Mouse (Mus musculus) adrenal gland, adult 8-10 months (tissue): ENCODE data around the gene Il11. TPM values are rescaled to one million over a fixed set of nuclear protein-coding genes. Genes with fewer than 3 reads are reported as not detected.

Experiments
- DNase-seq: peaks from one replicate; pipeline ENCODE4 v3.0.0; 2022
- total RNA-seq, 4 experiments: library from RNA; stranded (reverse); gene quantifications; 2 replicates each; pipeline ENCODE4 v1.2.4; 2022

Il11 gene
- total RNA-seq, 4 experiments from 2014 or later: 0.28 to 0.37 (median 0.32) TPM

DNA sequence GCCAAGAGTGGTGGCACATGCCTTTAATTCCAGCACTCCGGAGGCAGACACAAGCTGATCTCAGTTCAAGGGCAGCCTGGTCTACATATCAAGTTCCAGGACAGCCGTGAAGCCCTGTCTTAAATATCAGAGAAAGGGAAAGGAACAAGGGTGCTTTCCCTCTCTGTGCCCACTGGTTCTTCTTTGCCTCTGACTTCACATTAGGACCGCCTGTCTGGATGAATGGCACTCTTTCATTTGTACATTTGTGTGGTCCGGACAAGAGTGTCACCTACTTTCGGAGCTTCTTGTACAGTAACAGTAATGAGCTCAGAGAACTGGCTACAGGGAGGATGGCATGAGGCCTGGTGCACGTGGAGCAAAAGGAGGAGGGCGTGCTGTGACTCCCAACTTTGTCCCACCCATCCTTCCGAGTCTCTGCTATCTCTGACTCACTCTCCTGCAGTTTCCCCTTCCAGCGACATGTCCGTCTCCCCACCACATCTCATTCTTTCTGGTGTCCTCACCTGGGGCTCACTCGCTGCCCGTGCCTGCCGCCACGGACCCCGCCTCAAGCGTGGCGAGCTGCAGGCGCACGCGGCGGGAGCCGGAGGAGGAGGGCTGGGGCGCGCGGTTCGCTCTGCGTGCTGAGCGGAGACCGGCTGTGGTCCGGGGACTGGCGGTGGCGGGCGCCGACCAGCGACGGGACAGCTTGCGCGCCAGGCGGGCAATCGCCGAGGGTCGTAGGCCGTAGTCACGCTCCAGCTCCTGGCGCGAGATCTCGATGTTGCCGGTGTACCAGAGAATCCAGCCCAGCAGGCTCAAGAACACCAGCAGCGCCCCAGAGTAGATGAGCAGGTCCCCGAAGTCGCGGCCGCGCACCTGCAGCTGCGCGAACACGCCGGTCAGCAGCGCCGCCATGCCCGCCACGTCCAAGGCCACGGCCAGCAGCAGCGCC is 6.1 kb upstream of the Il11 start:
- peak; percentile 50 for DNase-seq

DNA sequence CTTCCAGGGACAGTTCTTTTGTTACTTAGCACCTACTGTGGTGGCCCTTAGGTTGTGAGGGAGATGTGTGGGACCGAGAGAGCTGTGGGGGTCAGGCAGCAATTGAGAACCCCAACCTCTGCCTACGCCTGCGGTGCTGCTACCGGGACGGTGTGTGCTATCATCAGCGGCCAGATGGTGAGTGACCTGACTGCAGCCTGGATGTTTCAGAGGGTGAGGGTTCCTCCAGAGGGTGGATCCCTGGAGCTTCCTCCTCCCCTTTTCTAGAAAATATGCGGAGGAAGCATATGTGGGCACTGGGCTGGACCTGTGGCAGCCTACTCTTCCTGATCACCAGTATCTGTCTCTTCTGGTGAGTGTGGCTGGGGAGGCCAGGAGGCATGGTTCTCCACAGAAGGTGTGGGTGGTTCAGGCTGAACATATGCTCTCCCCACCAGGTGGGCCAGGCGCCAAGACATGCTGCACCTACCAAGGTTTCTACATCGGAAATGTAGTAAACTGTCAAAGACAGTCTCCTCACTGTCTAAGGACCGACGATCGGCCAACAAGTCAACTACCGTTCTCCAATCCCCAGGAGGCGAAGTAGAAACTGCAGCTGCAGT is 1.1 kb upstream of the Il11 start:
- DNase-seq: no peak

DNA sequence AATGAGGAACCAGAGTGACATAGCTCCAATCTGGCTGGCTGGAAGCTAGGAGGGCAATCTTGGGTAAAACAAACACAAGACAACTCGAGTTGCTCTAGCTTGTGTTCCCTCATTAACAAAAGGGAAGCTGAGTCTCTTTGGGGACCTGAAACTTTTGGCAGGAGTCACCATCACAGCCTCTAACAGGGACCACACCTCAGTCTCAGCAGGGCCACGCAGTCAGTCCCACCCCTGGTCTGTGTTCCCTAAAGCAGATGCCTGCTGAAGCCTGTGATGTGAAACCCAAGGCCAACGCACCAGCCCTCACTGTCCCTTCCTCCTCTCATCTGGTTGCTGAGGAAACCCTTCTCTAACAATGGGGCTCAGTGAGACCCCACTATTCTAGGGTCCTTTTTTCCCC is 529 bp downstream of the Il11 start:
- DNase-seq: no peak

DNA sequence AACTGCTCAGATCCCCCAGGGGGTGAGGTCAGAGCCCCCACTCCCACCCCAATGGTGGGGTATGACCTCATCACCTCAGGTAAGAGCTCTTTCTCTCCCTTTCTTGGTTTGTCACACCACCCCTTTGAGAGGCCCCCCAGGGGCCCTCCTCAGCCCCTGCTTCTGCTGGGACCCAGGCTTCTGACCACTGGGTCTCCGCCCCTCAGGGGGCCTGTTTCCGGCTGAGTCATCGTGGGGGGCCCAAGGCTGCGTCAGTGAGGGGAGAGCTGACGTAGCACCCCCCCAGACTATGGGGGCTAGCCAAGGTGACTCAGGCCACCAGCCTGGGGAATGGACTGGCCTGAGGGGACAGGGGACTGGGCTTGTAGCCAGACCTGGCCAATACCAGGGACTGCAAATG is 2.7 kb downstream of the Il11 start:
- no peak for DNase-seq

DNA sequence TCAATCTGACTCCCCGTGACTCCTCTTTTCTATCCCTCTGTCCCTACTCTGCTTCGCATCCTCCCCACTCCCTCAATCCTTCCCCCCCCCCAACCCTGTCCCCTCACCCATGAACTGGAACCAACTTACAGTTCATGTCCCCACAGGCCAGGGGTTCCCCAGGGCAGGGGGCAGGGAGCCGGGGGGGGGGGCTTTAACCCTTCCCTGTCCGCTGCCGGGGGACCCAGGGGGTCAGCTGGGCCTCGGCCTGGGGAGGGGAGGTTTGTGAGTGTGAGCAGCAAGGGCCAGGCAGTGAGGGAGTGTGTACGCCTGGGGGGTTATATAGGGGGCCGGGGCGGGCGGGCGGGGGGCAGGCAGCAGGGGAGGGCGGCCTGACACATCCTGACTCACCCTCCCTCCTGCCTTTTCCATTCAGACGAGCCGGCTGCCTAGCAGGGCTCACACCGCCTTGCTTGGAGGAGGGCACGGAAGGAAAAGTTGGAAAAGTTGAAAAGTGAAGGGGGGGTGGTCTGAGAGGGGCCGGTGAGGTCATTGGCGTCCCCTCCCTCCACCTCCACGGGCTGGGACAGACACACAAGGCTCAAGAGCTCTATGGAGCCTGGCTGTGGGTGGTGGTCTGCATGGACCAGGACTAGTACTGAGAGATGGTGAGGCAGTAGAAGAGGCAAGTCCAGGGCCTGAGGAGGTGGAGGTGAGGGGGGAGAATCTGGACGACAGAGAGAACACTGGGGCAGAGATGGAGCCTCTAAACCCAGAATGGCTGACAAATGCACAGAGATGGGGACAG is 4.6 kb downstream of the Il11 start:
- DNase-seq: no peak

DNA sequence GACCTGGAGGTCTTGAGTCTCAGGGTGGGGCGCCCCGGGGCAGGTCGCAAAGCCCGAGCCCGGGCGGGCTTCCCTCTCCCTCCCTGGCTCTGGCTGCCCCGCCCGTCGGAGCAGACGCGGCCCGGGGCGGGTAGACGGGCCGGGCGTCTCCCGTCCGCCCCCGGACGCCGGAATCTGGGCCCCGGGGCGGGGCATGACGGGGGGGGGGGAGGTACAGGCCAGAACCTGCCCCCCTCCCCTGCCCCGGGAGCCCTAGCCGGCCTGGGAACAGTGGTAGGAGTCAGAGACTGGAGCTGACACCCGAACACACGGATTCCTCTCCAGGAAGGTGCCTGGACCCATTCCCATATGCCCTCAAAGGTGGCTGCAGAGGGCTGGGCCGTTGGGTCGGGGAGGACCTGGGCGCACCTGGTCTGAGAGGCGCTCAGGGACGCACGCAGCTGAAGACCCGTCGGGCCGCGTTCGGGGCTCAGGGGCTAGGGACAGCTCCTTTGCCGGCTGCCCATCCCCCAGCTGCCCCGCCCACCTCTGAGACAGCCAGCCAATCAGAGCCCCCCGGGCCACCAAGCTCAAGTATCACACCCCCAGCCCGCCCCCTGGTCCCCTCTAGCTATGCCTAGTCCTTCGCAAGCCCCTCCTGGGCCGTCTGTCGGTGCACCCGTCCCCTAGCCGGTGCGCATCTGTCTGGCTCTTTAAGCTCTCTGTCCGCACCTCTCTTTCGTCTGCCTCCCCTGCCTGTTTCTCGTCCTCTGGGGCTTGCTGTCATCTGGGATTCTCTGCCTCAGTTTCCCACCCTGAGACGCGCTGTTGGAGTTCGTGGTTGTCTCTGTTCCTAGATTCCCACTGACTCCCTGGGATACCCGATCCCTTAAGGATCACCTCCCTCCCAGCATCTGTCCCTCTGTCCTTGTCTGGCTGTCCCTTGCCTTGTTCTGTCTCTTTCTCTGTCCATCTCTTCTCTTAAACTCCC is 5.5 kb downstream of the Il11 start:
- DNase-seq: no peak

DNA sequence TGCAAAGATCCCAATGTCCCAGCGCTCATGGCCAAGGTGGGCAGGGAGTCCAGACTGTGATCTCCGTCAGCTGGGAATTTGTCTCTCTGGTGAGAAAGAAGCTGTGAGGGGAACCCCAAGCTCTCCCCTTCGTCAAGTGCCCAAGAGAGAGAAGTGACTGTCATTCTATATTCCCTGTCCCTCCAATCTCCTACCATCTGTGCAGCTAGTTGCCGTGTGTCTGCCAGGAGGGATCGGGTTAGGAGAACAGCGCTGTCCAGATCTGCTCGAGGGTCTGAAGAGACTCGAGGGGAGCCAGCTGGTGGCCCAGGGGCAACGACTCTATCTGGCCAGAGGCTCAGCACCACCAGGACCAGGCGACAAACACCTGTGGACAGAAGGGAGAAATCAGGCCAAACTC is 6.5 kb downstream of the Il11 start:
- DNase-seq: no peak

DNA sequence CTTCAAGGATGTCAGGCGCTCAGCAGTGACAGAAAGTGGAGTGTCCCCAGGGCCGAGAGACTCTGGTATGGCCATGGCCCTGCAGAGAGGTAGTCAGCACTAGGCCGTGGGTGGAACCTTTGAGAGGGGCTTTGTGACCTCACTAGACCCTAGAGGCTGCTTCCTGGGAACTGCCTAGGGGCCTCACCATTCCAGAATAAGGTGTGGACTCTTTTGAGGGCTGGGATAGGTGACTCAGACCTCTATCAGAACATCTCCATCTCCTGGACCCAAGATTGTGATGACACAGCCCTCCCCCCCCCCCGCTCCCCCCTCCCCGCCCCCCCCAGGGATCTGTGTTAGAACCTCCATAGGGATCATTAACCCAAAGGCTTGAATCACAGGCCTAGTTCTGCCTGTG is 11.5 kb downstream of the Il11 start, which contains the start of gene Fam71e2:
Gene Fam71e2 (minus strand): TSS at position 101 of the 400 bp plus-strand sequence.
- no peak for DNase-seq

DNA sequence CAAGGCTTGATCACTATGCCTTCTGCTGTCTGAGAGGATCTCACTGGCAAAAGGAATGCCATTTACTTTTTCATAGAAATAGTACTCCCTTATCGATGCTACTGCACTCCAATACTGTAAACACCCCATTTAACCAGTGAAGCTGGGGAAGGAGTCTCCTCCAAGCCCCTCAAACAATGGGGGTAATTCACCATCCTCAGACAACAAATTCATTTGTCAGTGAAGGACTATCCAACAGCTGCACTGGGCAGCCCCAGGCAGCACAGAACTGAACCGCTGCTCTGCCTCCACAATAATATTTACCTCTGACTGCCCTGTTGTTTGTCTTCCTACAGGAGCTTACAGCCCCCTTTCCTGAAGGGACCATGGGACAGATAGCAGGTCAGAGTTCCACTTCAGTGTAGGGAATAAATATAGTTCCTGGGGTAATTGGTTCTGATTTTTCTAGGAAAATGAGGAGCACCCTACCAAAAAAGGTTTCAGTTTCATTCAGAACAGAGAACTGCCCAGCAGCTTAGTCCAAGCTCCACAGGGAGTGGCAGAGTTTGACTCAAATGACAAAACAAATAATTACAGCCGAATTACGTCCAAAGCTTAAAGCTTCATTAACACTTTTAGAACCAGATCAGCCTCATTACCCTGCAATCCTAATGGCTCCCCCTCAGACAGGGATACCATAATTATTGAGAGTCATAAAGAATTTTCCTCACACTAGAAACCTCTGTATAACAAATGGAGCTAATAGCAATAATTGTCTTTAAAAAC is 17.5 kb downstream of the Il11 start:
- no peak for DNase-seq

DNA sequence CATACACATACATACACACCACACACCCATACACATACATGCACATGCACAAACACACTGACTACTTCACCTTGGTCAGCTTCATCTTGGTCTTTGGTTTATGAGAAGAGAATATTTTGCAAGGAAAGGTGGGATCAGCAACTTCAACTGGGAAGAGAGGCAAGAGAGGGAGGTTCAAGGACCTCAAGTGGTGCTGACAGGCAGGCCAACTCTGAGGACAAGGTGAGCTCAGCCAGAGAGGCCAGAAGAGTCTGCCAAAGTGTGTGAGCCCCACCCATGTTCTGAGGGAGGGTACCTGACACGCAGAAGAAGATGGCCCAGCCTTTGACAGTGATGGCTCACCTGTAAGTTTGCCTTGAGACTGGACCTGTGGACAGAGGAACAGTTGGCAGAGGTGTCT is 23.0 kb downstream of the Il11 start:
- DNase-seq: no peak

DNA sequence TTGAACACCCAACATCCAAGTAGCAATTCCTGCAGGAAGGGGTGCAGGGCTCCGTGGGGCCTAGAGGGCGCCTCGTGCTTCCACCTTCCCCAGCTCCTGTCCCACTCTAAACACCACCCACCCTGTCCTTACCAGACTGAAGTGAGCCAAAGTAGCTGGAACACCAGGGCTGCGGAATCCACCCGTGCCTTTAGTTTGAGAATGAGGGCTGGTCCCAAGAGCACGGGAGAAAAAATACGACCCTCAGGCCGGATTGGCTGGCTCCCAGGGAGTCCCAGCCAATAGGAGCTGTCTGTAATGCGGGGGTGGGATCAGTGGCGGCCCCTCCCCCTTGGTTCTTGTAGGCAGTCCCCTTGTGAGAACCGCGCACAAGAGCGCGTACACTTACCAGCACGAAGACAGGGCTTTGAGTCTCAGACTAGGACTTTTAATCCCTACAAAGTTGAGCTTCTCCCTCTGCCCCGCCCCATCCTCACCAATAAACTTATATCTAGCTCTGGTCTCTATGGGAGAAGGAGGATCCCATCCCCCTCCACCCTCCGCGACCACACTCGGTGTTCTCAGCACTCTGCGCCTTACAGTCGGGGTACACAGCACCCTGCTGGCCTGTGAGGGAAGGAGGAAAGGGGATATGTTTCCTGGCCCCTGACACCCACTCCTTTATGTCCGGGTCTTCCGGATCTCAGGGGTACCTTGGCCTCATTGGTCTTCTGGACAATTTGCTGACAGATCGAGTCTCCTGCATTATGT is 29.7 kb downstream of the Il11 start, which contains the start of gene Cox6b2:
Gene Cox6b2 (minus strand): TSS at position 274 of the 750 bp plus-strand sequence.
- peak; percentile 38 for DNase-seq

DNA sequence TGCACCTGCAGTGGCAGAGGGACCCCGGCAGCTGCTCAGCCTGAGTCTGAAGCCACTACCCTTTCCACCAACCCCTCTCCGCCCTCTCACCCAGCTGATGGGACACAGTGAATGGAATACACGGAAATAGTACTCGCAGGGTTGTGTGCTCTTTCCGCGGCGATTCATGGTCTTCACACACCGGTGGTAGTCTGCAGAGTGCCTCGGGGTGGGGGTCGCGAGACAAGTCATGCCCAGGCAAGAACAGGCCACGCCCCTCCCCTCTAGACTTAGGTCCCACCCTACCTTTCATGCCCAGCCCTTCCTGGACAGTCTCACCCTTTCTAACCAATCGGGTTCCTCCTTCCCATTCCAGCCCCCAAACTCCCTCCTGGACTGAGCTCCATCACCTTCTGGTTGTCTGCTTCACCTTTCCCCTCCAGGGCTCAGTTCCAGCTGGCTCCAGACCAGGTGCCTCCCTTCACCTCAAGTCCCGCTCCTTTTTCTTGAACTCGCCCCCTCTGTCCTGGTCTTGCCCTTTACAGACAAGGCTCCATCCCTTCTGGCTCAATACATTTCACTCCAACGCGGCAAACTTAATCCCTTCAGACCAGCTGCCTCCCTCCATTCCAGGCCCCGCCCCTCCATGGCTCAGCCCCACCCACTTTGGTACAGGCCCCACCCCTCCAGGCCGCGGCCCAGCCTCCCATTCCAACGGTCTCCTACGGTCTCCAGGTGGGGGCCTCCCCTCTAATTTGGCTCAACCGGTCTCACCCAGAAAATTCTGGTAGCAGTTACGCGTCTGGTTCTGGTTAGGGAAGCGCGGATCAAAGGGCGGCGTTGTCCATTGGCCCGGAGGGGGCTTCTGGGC is 30.5 kb downstream of the Il11 start:
- DNase-seq: no peak

DNA sequence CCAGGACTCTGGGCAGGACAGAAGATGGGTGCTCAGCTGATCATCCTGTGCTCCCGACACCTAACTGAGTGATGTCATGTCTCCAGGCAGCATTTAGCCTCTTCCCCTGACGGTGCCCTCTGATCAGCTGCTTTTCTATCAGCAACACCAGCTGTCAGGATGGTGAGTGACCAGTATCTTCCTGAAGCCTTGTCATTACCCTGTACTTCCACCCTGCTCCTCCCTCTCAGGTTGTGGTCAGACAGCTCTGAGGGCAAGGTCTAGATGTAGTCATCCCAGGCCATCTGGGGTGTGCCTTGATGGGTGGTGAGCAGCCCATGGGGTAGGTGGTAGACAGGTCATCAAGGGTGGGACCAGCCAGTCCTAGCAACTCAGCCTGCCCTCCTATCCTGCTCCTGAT is 33.5 kb downstream of the Il11 start:
- no peak for DNase-seq

DNA sequence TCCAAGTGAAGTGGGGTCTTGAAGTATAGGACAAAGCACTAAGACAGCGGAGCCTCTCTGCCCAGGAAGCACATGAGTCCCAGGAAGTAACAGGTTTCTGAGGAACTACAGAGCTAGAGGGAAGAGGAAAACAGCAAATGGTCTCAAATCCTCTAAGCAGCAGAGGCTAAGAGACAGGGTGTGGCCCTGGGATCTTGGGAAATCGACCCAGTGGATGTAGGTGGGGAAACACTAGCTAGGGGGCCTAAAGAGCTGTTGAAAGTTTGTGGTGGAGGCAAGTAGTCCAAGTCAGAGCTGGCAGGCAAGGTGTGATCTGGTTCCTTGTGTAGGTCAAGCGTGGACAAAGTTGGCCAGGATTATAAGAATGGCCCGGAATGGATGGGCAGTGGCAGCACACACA is 34.3 kb downstream of the Il11 start:
- DNase-seq: no peak

DNA sequence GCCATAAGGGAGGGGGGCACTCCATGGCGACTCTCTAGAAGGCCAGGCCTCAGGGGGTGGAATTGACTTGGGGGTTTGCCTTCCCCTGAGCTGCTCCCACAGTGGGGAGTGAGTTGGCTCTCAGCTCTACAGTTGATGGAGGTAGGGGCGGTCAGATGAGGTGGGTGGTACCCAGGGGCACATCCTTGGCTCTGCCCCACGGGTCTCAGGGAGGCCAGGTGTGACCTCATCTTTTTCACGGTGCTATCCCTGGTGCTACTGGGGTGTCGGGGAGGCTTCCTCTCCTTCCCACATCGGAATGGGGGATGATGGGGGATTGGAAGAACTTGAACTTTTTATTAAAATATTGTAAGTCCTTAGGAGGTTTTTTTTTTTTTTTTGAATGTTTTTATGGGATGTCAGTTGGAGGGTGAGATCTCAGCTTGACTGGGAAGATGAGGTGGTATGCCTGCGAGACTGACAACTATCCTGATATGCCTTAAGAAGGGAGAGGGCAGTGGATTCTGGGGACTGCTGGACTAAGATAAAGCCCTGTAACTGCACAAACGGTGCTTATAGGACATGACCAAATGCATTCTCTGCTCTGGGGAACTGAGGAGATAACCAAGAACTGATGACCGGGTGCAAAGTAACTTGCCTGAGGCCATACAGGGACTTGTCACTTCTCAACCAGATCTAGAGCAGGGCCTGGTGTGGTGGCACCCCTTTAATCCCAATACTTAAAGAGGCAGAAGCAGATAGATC is 35.3 kb downstream of the Il11 start:
- DNase-seq: no peak

DNA sequence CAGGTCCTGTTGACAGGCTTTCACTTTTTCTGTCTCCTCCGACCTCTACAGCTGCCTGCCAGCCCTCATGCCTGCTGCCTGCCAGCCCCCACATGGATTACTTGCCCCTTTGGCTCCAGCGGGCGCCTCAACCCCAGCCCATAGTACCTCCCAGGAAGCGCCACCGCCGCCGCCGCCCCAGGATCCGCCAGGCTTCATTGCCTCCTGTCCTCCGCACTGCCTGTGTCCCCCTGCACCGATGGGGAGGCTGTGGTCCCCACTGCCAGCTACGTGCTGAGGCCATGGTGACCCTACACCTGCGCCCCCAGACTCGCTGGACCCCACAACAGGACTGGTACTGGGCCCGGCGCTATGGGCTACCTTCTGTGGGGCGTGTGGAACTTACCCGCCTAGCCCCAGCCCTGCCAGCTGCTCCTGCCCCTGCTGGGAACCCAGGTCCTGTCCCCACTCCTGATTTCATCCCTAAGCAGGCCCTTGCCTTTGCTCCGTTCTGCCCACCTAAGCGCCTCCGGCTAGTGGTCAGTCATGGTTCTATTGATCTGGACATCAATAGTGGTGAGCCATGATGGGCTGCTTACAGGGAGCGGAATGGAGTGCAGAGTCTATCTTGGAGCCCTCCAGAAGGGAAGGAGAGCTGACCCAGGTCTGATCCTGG is 36.2 kb downstream of the Il11 start:
- DNase-seq: no peak

DNA sequence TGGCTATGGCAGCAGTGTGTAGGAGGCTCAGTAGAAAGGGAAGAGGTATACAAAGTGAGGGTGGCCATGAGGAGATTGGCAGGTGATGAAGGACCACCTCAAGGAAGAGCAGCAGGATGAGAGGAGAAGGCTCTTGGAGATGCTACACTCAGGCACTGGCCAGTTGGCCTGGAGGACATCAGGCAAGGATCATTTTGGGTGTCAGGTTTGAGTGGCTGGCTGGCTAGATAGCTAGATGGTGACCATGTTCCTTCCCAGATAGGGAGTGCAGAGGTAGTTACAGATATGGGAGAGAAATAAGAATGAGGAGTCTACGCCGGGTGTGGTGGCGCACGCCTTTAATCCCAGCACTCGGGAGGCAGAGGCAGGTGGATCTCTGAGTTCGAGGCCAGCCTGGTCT is 37.8 kb downstream of the Il11 start:
- no peak for DNase-seq

DNA sequence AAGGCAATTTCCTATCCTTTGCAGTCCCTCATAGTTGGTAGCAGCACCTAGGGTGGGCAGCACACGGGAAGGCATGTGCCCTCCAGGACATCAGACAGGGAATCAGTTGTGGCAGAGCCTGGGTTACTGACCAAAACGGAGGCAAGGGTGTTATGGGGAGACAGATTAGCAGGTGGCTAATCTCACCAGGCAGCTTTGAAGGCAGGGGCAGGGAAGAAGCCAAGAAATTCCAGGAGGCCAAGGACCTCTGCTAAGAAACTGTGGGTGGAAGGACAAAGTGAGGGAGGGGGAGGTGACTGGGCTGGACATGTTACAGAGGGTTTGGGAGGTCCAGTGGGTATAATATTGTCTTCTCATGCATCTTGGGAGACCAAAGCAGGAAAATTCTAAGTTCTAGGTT is 39.3 kb downstream of the Il11 start:
- DNase-seq: no peak
